Mouse (Mus musculus) T-helper 17 cell (primary cell): ENCODE results near the gene Rasip1.

ENCODE experiments used
- in situ Hi-C, 2 experiments: fragments of 300-600 bp; cut with MboI, MseI; formaldehyde crosslinking; loops; 1 replicate in 1 of 2; 2 replicates in 1 of 2; pipeline ENCODE4 v1.15.1; 2025; ENCODE audit warnings: high pct_unique_total_duplicates in 2 of 2

The Rasip1 gene

DNA sequence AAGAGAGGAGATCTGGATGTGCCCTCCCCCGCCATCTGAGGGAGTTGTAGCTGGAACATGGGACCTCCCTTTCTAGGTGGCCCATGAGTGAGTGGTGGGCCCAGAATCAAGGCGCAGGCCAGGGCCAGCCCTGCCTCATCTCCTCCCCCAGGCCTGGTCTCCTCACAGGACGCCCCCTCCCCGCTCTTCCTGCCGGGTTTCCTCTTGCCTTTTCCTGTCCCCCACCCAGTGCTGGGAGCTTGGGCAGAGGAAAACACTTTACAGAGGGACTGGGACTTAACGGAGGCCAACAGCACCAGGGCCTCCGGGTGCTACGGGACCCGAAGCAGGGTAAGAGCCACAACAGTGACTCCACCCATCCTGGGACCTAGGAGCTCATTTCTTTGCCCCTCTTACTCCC is at the start of gene Rasip1:
Rasip1 (plus strand) TSS at position 228 of the 400 bp plus-strand sequence.
- in situ Hi-C loops: loop anchor here in 1 of 2 experiments (25.0 kb wide), 1 partner anchor 1010 kb away; the partner anchor contains the start of gene Sergef

DNA sequence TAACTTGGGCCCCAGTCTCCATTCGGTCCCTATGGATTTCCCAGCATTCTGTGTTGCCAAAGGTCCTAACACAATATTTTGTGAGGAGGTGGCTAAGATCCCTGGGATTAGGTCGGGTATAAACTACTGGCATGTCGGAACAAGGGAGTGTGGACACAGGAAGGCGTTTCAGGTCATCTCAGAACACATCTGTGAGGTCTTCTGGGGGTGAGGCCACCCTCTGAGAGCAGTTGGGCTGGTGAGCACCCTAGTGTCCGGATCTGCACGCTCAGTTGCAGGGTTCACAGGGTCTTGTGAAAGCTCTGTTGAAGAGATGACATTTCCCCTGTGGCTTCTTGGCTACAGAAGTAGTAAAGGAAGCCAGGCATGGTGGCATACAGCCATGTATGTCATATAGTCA is 41.4 kb upstream of the Rasip1 start:
- in situ Hi-C loops: no loop called here

DNA sequence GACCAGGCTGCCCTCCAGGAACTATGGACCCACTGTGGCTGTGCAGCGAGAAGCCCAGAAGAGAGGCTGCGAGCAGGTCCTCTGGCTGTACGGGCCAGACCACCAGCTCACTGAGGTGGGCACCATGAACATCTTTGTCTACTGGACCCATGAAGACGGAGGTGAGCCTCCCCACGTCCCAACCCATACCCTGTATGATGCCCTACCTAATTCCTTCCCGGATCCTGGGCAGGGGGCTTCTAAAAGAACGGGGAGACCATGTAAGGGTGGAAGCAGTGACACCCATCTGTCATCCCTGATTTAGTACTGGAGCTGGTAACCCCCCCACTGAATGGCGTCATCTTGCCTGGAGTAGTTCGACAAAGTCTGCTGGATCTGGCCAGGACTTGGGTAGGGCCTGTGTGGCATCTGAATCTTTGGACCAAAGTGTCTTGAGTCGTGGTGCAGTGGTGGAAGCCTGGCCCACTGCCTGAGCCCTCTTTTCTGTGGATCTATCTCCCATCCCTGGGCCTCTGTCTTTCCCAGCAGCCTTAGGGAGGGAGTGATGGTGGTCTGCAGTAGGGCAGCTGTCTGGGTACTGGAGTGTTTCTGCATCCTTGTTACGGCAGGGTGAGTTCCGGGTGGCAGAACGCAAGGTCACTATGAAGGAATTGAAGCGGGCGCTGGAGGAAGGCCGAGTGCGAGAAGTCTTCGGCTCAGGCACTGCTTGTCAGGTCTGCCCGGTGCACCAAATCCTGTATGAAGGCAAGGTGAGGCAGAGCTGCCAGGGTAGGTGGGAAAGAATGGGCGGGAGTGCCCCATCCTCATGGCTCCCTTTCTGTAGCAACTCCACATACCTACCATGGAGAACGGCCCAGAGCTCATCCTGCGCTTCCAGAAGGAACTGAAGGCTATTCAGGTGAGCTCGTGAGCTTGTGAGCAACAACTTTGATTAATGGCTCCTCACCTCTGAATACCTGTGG is 39.4 kb upstream of the Rasip1 start:
- in situ Hi-C loops: no loop called here

DNA sequence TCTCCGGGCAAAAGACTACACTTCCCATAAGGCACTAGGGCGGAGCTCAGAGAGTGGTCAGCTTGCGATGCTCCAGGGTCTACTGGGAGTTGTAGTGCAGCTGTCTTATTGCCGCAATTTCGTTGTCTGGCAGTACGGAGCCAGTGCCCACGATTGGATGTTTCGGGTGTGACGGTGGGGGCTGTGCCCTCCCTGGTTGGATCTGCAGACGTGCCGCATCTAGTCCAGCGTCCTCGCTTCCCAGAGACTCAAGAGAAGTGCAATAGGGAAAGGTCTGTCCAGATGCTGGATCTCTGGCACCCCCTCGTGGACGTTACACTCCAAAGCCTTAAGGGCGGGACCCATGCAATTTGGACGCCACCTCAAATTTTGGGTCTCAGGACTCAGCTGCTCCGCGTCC is 38.1 kb upstream of the Rasip1 start:
- in situ Hi-C loops: no loop called here

DNA sequence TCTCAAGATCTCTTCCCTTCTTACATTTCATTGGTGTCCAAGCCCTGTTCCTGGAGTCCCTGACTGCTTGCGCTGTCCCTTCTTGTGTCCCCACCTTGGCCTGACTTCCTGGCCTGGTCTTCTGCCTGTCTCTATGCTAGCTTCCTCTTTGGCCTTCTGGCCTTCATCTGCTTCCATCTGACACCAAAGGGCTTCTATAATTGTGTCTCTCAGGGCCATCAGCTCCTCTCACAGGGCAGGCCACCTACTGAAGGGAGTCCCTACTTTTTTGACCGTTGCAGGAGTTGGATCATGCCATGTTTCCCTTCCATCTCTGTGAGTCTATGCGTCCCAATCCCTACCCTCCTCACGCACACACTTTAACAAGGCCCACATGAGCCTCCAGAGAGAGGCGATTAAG is 37.4 kb upstream of the Rasip1 start:
- in situ Hi-C loops: loop anchor here in 1 of 2 experiments (5.0 kb wide), 1 partner anchor 82 kb away; no protein-coding TSS in a partner anchor

DNA sequence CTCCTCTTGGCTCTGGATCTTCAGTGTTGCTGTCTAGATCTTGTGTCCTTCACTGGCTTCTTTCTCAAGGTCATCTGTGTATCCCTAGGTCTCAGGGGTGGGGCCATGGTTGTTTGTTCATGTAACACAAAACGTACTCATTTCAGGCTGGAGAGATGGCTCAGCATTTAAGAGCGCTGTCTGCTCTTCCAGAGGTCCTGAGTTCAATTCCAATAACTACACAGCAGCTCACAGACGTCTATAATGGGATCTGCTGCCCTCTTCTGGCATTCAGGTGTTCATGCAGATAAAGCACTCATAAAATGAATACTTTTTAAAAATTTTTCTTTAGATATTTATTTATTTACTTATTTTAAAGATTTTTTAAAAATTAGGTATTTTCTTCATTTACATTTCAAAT is 36.4 kb upstream of the Rasip1 start:
- in situ Hi-C loops: loop anchor here in 1 of 2 experiments (5.0 kb wide), 1 partner anchor 81 kb away; no protein-coding TSS in a partner anchor

DNA sequence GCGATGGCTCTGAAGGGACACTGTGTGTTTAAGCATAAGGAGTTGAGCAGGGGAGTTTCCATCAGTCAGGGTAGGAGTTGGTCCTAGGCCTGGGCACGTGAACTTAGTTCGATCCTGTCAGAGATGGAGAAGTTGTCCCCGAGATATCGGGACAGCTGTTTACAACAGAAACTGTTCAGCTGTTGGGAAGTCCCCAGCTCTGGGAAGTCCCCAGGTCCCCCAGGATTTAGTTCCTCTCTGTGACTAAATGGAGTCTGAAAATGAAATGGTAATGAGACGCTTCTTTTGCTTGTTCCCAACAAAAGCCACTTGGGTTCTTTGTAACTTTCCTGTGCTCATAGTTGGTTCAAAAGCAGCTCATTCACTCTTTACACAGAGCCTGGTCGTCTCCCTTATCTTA is 35.4 kb upstream of the Rasip1 start:
- in situ Hi-C loops: loop anchor here in 1 of 2 experiments (5.0 kb wide), 1 partner anchor 80 kb away; no protein-coding TSS in a partner anchor

DNA sequence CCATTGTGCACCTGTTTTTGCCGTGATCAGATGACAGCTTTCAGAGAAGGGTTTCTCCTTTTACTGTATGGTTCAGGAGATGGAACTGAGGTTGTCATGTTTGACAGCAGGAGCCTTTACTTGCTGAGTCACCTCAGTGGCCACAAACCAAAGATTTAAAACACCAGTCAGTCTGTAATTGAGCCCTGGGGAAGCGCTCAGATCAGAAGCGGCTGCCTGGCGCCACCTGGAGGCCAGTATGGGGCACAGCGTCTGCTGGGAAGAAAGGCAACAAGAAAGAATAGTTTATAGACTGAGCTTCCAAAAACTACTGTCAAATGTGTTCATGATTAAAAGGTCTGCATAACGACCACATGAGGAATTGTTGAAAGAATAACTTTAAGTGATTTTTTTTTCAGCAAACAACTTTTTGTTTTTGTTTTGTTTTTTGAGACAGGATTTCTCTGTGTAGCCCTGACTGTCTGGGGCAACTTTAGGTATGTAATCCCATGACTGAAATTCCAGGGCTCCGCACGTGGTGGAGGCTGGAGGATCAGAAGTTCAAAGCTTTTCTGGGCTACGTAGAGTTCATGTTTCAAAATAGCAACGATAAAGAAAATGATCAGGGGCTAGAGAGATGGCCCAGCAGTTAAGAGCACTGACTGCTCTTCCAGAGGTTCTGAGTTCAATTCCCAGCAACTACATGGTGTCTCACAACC is 34.0 kb upstream of the Rasip1 start:
- in situ Hi-C loops: loop anchor here in 1 of 2 experiments (5.0 kb wide), 1 partner anchor 79 kb away; no protein-coding TSS in a partner anchor

DNA sequence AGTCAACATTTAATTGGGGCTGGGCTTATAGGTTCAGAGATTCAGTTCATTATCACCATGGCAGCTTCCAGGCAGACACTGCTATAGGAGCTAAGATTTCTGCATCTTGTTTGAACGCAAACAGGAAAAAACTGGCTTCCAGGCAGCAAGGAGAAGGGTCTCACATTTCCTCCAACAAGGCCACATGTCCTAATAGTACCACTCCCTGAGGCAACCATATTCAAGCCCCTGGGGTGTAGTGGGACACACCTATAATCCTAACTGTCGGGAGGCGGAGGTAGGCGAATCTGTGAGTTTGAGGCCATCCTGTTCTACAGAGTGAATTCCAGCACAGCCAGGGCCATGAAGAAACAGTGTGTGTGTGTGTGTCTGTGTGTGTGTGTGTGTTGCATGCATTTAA is 32.1 kb upstream of the Rasip1 start:
- in situ Hi-C loops: no loop called here

DNA sequence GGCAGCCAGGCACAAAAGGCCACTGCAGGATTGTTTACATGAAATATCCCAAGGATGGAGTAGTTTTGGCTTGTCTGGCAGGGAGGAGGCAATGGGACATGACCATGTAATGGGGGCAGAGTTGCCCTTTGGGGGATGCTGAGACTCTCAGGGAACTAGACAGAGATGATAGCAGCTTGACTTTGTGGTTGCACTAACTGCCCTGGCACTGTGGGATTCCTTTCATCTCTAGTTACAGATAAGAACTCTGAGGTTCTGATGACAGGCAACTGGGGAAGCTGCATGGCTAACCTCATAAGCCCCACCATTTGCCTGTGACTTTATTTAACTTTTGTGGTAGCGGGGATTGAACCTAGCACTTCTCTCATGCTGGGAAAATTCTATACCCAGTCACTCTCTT is 31.2 kb upstream of the Rasip1 start:
- in situ Hi-C loops: no loop called here

DNA sequence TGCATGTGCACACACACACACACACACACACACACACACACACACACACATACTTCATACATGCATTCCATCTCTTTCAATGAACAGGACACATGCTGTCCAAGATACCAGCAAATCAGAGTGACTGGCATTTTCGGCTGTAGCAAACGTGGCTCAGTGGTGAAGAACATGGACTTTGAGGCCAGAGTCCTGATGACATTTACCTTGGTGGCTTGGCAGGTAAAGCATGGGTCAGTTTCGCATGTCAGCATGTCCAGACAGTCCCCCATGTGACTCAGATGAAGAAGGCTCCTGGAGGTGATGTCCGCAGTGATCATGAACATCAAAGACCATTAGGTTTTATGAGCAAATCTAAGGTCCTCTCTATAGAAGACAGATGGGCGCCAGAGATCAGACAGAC is 30.3 kb upstream of the Rasip1 start:
- in situ Hi-C loops: no loop called here

DNA sequence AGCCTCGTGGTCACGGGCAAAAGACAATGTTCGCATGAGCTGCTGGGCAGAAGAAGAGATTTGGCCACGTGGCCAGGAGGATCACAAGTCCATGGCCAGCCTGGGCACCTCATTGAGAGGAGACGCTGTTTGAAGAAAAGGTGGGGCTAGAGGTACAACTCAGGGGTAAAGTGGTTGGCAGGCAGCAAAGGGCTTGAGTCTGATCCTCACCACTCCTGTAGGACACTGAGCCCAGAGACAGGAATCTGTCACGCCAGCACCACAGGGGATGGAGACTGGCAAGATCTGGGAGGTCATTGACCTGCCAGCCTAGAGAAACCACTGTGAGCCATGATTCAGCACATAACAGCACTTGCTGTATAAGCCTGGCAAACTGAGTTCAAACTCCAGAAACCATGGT is 29.8 kb upstream of the Rasip1 start:
- in situ Hi-C loops: no loop called here

DNA sequence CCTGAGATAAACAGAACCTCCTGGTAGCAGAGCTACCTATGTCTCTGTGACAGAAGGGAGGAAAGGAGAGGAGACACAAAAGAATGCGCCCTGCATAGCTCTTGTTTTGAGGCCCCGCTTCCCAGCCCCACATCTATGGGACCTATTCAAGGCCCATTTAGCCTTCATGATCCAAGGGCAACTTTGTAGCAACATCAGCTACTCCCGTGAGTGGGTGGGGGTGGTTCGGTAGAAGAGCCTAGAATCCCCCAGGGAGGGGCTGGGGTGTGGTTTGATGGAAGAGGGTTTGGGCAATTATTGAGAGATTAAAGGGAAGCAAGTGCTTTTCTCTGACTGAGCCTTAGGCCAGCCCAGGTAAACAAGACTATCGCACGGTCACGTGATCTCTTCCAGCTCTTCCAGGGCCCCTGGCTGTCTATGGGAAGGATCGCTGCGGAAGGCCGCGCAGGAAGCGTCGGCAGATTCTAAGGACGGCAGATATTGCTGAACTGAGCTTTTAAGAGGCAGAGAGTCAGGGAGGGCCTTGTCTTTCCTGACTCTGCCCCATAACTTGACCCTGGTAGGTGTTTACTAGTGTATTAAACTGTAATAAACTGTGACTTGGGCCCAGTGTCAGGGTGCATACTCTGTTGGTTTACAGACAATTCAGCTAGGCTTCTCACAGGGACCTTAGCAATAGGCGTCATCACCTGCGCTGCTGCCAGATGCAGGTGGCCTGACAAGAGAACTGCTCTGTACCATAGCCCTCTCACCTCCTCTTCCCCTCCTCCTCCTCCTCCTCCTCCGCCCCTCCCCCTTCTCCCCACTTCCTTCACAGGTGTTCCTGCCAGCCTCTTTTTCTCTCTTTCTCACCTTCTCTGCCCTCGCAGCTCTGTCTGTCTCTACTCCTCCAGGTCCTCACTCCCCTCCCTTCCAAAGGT is 28.1 kb upstream of the Rasip1 start:
- in situ Hi-C loops: no loop called here

DNA sequence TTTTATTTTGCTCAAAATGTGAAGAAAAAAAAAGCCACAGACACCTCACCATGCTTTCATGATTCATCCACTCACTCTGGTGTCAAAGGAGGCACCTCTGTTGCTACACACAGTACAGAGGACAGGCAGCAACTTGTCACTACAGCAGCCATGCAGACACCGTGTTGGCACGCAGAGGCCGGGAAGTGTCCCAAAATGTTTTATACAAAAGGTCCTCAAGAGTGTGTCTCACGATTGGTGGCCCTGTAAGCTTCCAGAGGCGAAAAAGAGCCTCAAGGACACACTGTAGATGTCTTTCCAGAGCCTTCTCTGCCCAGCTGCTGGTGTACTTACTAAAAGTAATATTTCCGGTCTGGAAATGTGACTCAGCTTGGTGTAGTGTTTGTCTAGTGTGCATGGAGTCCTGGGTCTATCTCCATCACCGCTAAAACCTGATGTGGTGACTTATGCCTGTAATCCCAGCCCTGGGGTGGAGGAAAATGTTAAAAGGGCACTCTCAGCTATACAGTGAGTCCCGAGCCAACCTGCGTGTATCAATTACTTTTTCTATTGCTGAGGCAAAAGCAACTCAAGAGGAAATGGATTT is 21.5 kb upstream of the Rasip1 start:
- in situ Hi-C loops: no loop called here

DNA sequence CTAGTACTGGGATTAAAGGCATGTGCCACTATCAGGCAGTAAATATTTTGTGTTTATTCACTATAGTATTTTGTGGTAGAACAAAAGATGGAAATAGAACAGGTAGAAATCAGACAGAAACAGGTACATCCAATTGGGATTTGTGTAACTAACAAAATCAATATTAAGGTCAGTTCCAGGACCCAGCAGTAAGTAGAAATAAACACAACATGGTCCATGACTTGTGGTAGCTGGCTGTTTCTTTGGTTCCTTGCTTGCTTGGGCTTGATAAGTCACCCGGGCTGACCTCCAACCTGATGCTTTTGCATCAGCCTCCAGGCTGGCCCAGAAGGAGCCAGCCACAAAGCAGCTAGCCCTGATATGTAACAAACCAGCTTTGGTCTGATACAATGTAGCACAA is 17.8 kb upstream of the Rasip1 start:
- in situ Hi-C loops: no loop called here

DNA sequence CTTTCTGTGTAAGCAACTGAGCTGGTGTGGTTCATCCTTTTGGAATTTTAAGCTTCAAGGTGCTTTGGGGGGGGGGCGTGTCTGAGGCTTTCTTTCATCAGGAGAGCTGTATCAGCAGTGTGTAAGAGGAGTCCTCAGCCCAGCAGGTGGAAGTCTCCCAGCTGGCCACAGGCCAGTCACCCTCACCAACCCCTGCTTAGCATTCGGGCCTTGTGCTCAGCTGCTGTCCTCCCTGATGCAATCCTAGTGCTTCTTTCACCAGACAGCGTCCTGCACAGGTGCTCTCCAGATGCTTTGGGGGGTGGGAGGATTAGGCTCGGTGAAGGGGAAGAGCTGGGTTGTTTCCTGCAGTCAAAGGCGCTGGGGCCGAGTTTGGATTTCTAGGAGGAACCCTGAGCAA is 11.0 kb upstream of the Rasip1 start:
- in situ Hi-C loops: no loop called here

DNA sequence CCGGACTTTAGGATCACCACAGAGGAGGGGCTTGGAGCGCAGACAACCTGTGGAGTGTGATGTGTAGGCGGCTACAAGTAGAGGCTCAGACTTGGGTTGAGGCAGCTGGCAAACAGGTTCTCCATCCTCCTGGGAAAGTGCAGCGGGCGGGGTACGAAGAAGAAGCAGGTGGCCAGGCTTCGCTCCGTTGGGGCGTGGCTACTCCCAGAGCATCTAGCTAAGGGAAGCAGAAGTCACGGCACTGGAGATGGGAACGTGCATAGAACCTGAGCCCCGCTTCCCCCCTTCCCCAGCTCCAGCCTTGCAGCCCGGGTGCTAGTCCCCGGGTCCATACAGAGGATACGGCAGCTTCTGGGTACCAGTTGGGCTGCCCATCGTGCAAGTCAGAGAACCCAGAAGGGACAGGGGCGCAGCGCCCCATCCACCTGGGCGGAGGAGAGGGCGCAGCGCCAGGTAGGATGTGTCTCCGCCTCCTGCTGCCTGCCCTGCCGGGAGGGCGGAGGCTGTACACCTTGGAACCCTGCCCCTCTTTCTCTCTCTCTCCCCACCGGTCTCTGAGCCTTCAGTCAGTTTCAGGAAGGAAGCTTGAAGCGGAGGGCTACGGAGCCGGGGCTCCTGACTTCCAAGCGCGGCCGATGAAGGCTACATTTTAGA is 10.1 kb upstream of the Rasip1 start, which contains the start of gene Fut1:
Fut1 (plus strand) TSS at position 248 of the 654 bp plus-strand sequence.
- in situ Hi-C loops: no loop called here

DNA sequence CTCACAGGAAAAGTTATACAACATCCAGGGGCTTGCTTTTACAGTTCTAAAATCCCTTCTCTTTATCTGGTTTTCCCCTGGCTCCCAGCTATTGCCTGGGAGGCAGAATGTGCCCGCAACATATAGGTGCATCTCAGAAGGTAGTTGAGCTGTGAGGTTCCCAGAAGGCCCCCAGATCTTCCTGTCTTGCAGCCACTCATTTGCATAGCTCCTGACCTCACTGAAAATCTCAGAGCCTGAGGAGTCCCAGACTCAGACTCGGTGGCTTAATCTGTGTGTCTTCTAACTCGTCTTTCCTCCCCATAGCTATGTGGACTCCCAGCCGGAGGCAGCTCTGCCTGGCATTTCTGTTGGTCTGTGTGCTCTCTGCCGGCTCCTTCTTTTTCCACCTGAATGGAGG is 9.0 kb upstream of the Rasip1 start:
- in situ Hi-C loops: no loop called here

DNA sequence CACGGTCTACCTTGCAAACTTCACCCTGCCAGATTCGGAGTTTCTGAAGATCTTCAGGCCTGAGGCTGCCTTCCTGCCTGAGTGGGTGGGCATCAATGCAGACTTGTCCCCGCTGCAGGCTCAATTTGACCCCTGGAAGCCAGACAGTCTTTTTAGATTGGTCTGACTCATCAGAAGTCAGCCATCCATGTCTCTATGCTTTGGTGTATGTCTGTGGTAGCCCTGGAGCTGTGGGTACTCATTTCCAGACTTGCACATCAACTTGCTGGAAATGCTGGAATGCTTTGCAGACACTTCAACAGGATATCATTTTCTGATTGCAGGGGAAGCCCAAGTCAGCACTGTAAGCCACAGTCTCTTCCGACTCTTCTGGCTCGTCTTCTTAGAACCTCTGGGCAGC is 7.7 kb upstream of the Rasip1 start:
- in situ Hi-C loops: no loop called here

DNA sequence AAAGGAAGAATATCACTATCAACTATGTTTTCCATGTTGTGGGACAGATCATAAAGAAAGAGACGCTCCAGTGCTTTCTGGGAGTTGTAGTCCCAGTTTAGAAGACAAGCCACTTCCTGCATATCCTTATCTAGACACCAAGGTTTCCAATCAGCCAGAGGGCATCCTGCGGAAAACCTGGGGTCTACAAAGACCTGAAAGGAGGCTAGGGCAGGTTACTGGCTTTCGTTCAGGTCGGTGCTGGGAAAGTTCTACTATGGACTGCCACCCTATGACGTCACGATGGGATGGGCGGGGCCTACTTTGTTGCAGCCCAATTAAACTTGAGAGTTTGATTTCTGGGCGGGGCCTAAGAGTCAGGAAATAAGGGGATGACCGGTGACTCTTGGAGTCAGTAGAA is 5.8 kb upstream of the Rasip1 start, which contains the start of gene Izumo1:
Izumo1 (plus strand) TSS at position 369 of the 400 bp plus-strand sequence.
- in situ Hi-C loops: no loop called here
